Mouse (Mus musculus): ENCODE data around the gene Fen1. TPM values are rescaled to one million over a fixed set of nuclear protein-coding genes. Genes with fewer than 3 reads are reported as not detected.

Gene Fen1
- total RNA-seq, 2 experiments from 2014 or later: 10.5 to 11.6 TPM

DNA sequence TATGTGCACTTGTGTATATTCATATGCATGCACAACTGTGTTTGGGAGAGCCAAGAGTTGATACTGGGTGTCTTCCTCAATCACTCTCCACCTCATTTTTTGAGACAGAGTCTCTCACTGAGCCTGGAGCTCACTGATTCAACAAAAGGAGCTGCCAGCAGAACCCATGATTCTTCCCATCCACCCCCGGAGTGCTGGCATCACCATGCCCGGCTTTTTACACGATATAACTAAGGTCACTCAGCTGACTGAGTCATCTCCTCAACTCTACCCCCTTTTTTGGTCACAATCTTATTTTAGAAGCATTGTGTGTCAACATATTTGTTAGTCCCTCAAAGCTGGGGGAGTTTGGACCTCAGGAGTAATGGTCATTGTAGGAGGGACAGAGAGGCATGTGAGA is 40.1 kb downstream of the Fen1 start:
- H3K4me3 ChIP-seq: no peak overlapping the region
- DNase-seq (ENCODE audit: extremely low spot score in 1 of 2, low spot score in 2 of 2): no peak
- intact Hi-C loops (cut with DNase I): no loop called here
- H3K27ac ChIP-seq: no peak overlapping the region
- no peak for TF ChIP-seq CTCF (IDR thresholded peaks at IDR 0.05)

DNA sequence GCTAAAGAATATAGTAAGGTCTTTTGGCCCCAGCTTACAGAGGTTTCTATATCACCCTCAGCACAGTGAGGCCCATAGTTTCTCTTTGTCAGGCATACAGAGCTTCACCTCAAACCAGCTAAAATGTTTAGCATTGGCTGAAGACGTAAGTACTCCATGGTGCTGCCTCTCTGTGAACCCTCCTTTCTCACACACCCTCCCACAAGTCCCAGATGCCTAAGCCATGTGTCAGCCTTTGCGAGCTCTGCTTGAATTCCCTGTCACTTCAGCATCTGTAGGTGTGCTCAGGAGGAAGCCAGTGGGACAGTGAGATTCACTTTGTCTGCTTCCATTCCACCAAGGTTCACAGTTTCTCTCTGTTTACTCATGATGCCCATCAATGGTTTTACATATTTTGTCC is 46.2 kb downstream of the Fen1 start:
- Histone ChIP-seq H3K4me3 (no peak overlapping the region), H3K27ac (no peak overlapping the region)
- intact Hi-C loops (cut with DNase I): no loop called here
- no peak for TF ChIP-seq CTCF (IDR thresholded peaks at IDR 0.05)
- no peak for DNase-seq (ENCODE audit: extremely low spot score in 1 of 2, low spot score in 2 of 2)

DNA sequence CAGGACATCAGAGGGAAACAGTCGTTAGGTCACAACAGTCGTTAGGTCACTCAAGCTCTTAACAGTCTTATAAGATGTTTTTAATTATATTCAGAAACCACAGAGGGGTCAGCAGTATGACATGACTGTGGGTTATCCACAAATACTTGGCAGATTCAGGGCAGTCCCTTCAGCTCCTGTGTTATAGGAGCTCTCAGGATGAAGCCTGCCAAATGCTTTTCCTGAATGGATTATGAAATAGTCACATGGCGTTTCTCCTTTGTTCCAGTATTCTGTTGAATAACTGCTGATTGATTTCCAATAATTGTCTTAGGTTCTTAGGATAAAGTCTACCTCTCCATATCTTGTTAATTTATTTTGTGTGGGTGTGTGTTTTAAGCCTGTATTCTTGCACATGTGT is 54.8 kb downstream of the Fen1 start:
- no peak for DNase-seq (ENCODE audit: extremely low spot score in 1 of 2, low spot score in 2 of 2)
- Histone ChIP-seq H3K27ac (no peak overlapping the region), H3K4me3 (no peak overlapping the region)
- intact Hi-C loops (cut with DNase I): no loop called here
- no peak for TF ChIP-seq CTCF (IDR thresholded peaks at IDR 0.05)

Small RNAs within 50 kb of the gene (microRNA-seq; reads per million reads assigned to microRNA genes)
- 0 to 1.2 reads per million in 2 experiments for gene Mir6993

Other genes with a start within 250 kb of the Fen1 start
- gene Fth1, start 223.6 kb downstream of the Fen1 start, total RNA-seq (2021): 1,000 to 10,000 TPM; 2,213 to 2,341 TPM
- under 1 TPM; 0.49 to 0.75 TPM for gene Best1, start 202.5 kb downstream of the Fen1 start, total RNA-seq (2021)
- 1 to 10 TPM; 9.4 TPM for gene Rab3il1, start 202.5 kb downstream of the Fen1 start, total RNA-seq (2021)
- gene Fads3, start 162.6 kb downstream of the Fen1 start, total RNA-seq (2021): 10 to 100 TPM; 26.6 to 28.1 TPM
- gene Fads2, start 102.4 kb downstream of the Fen1 start, total RNA-seq (2021): 100 to 1,000 TPM; 109 to 121 TPM
- gene Fads1, start 21.3 kb downstream of the Fen1 start, total RNA-seq (2021): 100 to 1,000 TPM; 181 to 201 TPM
- gene Tmem258, start 155 bp downstream of the Fen1 start, total RNA-seq (2021): 10 to 100 TPM; 55.9 to 64.2 TPM
- gene Myrf, start 36.6 kb upstream of the Fen1 start, total RNA-seq (2021): 10 to 100 TPM; 14.0 to 15.3 TPM
- gene Dagla, start 100.7 kb upstream of the Fen1 start, total RNA-seq (2021): 10 to 100 TPM; 93.7 to 95.4 TPM
- 100 to 1,000 TPM; 326 to 329 TPM for gene Syt7, start 184.9 kb upstream of the Fen1 start, total RNA-seq (2021)